Mouse (Mus musculus) testis, adult 2 months (tissue): ENCODE measurements around the gene Gatad1. TPM values are rescaled to one million over a fixed set of nuclear protein-coding genes. Genes with fewer than 3 reads are reported as not detected.
"Not testable (repeated sequence)": the region's sequence is repeated elsewhere in the genome, so short reads cannot be mapped to it uniquely, and the experiment has no call there.

Experiments used
- H3K27ac ChIP-seq: fragments of 200-500 bp; 2 replicates; pipeline ENCODE4 v1.5.1; 2012; ENCODE audit warnings: low read depth, low read length; ENCODE audit not compliant: control insufficient read depth, insufficient read depth
- H3K27me3 ChIP-seq: fragments of 200-500 bp; 2 replicates; pipeline ENCODE4 v1.6.1; 2012; ENCODE audit warnings: mild to moderate bottlenecking, low read length, moderate library complexity; ENCODE audit not compliant: control insufficient read depth, insufficient read depth
- H3K36me3 ChIP-seq: fragments of 200-500 bp; 2 replicates; pipeline ENCODE4 v1.6.1; 2012; ENCODE audit warnings: mild to moderate bottlenecking, low read length; ENCODE audit not compliant: control insufficient read depth, insufficient read depth
- H3K4me1 ChIP-seq: fragments of 200-500 bp; 2 replicates; pipeline ENCODE4 v1.6.1; 2012; ENCODE audit warnings: low read length; ENCODE audit not compliant: control insufficient read depth, insufficient read depth
- H3K4me3 ChIP-seq: fragments of 200-500 bp; 2 replicates; pipeline ENCODE4 v1.5.1; 2012; ENCODE audit warnings: low read depth, mild to moderate bottlenecking, low read length, moderate library complexity, mixed read lengths; ENCODE audit not compliant: control insufficient read depth
- CTCF ChIP-seq: fragments of 200-500 bp; IDR thresholded peaks from 2 replicates; pipeline ENCODE4 v1.5.1; 2012; ENCODE audit warnings: low read depth, mild to moderate bottlenecking, inconsistent platforms, low read length, moderate library complexity; ENCODE audit not compliant: control insufficient read depth, insufficient read depth, insufficient replicate concordance
- POLR2A ChIP-seq: fragments of 200-500 bp; IDR thresholded peaks from 2 replicates; pipeline ENCODE4 v1.6.1; 2012; ENCODE audit warnings: low read depth, mild to moderate bottlenecking, inconsistent platforms, low read length, moderate library complexity; ENCODE audit not compliant: control insufficient read depth
- polyA plus RNA-seq: library from polyadenylated mRNA; depleted of rRNA; stranded (reverse); fragments of >200 nt; gene quantifications from 2 replicates; pipeline ENCODE4 v1.2.3, GENCODE M21; 2012

The Gatad1 gene
- polyA plus RNA-seq, 1 experiment, result 121 TPM

GRCm38 (mm10) chr5:3669938-3670554, 13.1 kb upstream of the Gatad1 start:
- Histone ChIP-seq H3K36me3 (no peaks in the 10 kb centered on the region; the same call in 1 of the 2 replicates), H3K27me3 (no peaks in the 10 kb centered on the region), H3K4me1 (no peaks in the 10 kb centered on the region), H3K4me3 (no peak overlapping the region), H3K27ac (no peak overlapping the region)
- no peak for TF ChIP-seq POLR2A
- no peak for TF ChIP-seq CTCF

GRCm38 (mm10) chr5:3666585-3666984, 9.6 kb upstream of the Gatad1 start:
- H3K4me1 ChIP-seq, result no peaks in the 10 kb centered on the region
- H3K4me3 ChIP-seq, result no peak overlapping the region
- no peaks in the 10 kb centered on the region for H3K27me3 ChIP-seq
- H3K36me3 ChIP-seq, result no peaks in the 10 kb centered on the region; the same call in 1 of the 2 replicates
- no peak overlapping the region for H3K27ac ChIP-seq
- no peak for TF ChIP-seq POLR2A
- no peak for TF ChIP-seq CTCF

- Histone ChIP-seq H3K27ac (no peak overlapping the region), H3K4me3 (no peak overlapping the region), H3K4me1 (no peaks in the 10 kb centered on the region), H3K27me3 (no peaks in the 10 kb centered on the region), H3K36me3 (no peaks in the 10 kb centered on the region; the same call in 1 of the 2 replicates)
- TF ChIP-seq CTCF (no peak), POLR2A (no peak)
Observed at GRCm38 (mm10) chr5:3665225-3665624, 8.2 kb upstream of the Gatad1 start.

- Histone ChIP-seq H3K27me3 (no peaks in the 10 kb centered on the region), H3K4me3 (no peak overlapping the region), H3K4me1 (no peaks in the 10 kb centered on the region), H3K27ac (no peak overlapping the region), H3K36me3 (peaks cover 1% of the 10 kb centered on the region; the same call in 1 of the 2 replicates)
- TF ChIP-seq POLR2A (no peak), CTCF (no peak)
Observed at GRCm38 (mm10) chr5:3653801-3654200, 3.2 kb downstream of the Gatad1 start.

GRCm38 (mm10) chr5:3652903-3653575, 3.9 kb downstream of the Gatad1 start:
- not testable (repeated sequence) for H3K4me1 ChIP-seq, H3K4me3 ChIP-seq, H3K27ac ChIP-seq, H3K36me3 ChIP-seq, H3K27me3 ChIP-seq

- Histone ChIP-seq H3K27me3 (no peaks in the 10 kb centered on the region), H3K4me3 (no peak overlapping the region), H3K4me1 (no peaks in the 10 kb centered on the region; the same call in 1 of the 2 replicates), H3K27ac (no peak overlapping the region), H3K36me3 (no peaks in the 10 kb centered on the region)
- TF ChIP-seq CTCF (no peak), POLR2A (no peak)
Observed at GRCm38 (mm10) chr5:3651621-3652020, 5.4 kb downstream of the Gatad1 start.

GRCm38 (mm10) chr5:3650881-3651280, 6.1 kb downstream of the Gatad1 start, which contains the start of gene Tmbim7:
TSS of gene Tmbim7 (plus strand) at chr5:3651181.
- H3K27me3 ChIP-seq, result no peaks in the 10 kb centered on the region
- TF ChIP-seq POLR2A (no peak), CTCF (no peak)

GRCm38 (mm10) chr5:3648849-3649210, 8.2 kb downstream of the Gatad1 start:
- no peak overlapping the region for H3K4me3 ChIP-seq
- no peak overlapping the region for H3K27ac ChIP-seq
- no peaks in the 10 kb centered on the region for H3K27me3 ChIP-seq
- H3K4me1 ChIP-seq, result peaks cover 2% of the 10 kb centered on the region; the same call in 1 of the 2 replicates
- no peaks in the 10 kb centered on the region for H3K36me3 ChIP-seq
- no peak for TF ChIP-seq CTCF

More at GRCm38 (mm10) chr5:3650881-3651280, 6.1 kb downstream of the Gatad1 start, which contains the start of gene Tmbim7:
- Histone ChIP-seq H3K4me1 (peaks cover 2% of the 10 kb centered on the region; the same call in 1 of the 2 replicates), H3K4me3 (no peak within 1 kb of the TSS), H3K36me3 (no peaks in the 10 kb centered on the region), H3K27ac (no peak within 1 kb of the TSS)
